Mouse (Mus musculus): ENCODE results near the gene B3gnt2.

The B3gnt2 gene

DNA sequence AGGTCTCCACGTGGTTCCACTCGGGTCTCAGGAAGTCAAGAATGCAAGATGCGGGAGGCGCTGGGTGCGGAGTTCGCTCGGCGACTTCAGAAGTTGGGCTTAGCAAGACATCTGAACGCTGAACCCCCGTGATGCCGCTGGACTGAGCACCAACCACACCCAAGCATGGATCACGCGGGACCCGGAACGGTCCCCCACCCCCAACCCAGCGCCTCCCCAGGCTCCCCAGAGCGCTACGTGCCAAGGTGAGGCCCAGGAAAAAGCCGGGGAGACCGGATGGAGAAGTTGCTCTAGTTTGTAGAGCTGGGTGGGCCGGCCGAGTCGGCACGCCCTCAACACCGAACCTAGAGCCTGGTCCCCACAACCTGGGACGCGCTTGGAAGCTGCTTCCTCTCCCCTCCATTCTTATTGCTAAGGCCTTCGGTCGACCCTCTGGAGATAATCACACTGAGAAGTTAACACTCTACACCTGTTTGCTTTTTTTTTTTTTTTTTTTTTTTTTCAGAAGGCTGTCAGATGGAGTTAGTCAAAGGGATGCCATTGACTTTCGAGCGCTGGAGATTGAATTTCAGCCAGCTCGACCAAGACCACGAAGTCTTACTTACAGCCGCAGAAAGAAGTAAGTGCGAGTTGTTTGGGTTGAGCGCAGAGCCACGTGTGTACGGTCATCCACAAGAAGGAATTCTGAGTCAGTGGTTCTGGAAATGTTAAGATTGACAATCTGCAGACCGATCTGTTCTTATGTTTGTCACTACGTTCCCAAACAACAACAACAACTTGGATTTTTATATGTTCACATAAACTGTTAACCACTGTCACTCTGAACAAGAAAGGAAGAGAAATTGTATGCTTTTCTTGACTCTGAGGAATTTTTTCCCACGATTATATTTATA lies at the start of gene B3gnt2:
TSS of gene B3gnt2 (minus strand) at position 627 of the 893 bp plus-strand sequence.
- DNase-seq = no peak

DNA sequence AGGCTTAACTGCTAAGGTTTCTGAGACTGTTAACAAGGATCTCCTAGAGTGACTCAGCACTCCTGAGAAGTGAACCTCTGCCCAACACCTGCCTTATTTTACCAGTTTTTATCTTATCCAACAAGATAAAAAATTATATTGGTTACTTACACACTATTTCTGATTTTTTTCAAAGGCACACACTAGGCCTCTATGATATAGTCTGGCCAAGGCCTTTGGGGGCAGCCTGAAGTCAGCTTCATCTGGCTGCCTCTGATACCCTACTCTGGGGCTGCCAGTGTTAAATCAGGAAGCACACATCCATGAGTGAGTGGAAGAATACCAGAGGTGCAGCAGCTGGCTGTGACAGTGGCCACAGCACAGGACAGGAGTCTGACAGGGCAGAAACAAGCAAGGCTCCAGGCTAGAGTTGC lies 45.7 kb upstream of the B3gnt2 start:
- DNase-seq = no peak

DNA sequence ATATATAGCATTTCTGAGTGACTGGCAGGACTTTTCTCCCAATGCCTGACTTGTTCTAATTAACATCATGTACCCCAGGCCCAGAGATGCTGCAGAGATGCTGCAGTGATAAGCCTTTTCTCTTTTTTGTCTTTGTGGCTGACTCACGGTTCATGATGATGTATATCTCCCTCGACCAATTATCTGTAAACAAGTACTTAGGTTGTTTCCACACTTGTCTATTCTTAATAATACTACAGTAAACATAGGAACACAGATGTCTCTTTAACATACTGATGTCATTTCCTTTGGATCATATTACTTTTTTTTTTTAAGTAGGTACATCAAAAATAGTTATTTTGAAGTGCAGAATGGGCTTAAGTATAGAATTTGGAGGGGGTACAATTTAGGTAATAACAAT lies 42.2 kb upstream of the B3gnt2 start:
- DNase-seq = no peak

DNA sequence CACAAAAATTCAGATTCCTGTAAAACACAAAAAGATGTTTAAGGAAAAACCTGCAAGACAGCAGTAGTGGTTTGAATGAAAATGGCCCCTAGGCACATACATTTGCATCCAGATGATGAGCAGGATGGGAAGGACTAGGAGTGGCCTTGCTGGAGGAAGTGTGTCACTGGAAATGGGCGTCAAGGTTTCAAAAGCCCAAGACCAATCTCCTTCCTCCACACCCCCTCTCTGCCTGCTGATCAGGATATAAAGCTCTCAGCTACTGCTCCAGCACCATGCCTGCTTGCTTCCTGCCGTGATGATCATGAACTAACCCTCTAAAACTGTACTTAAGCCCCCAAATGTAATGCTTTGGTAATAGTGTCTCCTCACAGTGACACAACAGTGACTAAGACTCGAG lies 39.3 kb upstream of the B3gnt2 start:
- DNase-seq = no peak

DNA sequence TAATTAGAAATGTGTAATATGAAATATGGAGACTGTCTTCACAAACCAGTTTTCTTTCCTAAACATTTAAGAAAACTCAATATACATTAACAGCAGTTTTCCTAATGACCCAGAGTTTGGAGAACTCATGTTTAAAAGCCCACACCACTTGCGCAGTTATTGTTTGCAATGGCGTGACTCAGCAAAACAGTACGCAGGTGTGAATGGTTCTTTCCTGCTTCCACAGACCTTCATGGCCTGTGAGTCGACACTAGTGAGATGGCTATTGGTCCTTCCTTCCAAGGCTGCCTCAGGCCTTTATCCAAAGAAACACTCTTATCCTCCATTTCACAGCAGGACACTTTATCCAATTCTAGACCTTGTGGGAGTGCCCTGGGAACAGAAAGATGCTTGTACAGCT lies 36.9 kb upstream of the B3gnt2 start:
- no peak for DNase-seq

DNA sequence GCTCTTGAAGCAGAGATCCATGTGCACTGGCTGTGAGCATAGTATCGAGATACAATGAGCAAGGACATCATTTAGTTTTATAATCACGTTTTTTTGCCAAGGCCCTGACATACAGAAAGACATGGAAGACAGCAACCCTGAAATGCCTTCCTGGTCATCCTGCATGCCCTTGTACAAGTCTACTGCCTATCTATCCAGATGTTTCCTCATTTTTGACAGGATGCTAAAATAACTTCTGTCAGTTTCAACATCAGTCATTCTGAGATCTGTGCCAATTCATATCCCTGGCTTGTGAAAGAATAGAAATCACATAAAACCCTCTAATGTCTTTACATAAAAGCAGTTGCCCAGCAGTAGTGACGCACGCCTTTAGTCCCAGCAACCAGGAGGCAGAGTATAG lies 36.4 kb upstream of the B3gnt2 start:
- no peak for DNase-seq

DNA sequence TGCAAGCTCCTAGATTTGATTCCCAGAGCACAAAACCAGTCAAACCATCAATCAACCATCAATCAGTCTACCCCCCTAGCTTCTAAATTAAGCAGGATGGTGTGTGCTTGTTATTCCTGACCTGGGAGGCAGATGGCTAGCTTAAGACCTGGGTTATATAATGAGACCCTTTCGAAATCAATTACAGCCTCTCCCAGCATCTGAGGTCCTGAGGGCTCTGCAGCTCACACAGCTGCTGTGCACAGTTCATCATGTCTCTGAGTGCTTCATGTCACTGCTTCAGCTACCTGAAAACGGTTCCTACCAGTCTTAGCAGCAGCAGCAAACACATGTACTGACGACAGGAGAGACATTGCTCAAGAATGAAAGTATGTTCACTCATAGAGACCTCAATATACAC lies 32.3 kb upstream of the B3gnt2 start:
- no peak for DNase-seq

DNA sequence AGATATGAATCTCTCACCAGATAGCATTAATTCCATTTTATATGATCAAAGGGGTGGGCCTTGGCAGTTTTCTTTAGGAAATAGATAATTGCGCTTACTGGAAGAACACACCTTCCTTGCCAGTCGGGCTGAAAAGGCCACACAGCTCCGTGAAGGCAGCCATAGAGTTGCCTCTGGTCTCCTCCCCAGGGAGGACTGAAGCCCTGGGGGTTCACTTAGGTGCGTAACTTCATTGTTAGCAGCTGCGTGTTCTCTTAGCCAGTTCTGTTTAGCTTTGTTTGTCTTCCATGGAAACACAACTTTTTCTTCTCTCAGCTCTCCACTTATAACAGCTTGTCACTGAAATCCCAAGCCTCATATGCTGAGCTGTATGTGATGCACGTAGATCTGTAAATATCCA lies 31.7 kb upstream of the B3gnt2 start:
- no peak for DNase-seq

DNA sequence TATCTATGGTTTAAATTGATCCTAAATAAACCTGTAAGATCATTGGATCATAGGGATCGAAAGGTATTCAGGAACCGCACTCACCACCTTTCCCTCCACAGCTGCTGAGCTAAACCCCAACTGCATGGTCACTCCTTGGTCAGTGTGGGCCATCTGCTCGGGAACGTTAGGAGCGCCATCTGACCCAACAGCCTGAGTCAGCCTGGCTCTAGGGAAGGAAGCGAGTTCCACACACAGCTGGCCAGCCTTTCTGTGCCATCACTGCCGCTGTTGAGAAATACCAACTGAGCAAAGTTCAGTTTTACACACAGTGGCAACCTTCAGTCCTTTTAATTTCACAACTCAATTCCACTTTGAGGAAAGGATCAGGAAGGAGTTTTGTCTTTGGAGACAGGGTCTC lies 31.1 kb upstream of the B3gnt2 start:
- DNase-seq = no peak

DNA sequence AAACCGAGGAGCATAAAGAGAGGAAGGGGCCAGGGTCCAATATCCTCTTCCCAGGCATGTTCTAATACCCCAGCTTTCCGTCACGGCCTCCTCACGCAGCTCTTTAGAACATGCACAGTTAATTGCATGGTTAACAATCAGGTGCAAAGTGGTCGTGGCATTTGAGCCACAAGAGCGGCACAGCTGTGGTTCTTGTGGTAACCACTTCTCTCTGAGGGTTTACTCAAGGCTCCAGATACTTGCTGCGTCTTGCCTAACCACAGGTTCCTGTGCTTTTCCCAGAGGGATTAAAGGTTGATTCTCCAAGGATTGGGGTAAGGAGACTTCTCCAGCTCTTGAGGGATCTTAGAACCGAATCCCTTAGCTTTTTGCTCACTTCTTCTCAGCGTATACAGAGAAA lies 30.5 kb upstream of the B3gnt2 start:
- no peak for DNase-seq

DNA sequence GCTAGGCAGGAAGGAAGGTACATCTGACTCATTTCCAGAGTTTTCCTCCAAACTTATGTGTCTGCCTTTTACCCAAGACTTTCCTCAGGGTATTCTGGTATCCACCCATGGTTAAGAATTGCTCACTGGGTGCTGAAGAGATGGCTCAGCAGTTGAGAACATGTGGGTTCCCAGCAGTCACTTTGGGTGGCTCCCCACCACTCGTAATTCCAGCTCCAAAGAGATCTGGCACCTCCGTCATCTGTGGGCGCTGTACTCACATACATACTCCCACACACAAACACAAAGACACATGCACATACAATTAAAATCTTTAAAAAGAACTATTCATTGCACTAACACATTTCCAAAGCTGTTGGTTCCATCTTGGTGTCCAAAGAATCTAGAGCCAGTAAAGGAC lies 28.5 kb upstream of the B3gnt2 start:
- no peak for DNase-seq

DNA sequence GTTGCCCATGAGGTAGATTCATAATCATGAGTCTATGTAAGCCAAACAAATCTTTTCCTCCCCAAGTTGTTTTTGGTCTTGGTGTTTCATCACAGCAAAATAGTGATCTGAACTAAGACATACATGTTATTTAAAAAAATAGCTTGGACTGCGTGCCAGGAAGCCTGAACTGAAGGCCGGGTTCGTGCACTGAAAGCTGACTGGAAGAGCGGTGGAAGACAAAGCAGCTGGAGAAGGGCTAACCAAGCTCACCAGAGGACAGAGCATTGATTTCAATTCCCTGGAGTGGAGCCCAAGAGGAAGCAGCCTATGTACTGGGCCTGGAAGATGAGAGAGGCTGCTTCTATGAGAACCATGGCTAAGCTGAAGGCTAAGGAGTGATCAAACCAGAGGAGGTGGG lies 26.2 kb upstream of the B3gnt2 start:
- DNase-seq = no peak

DNA sequence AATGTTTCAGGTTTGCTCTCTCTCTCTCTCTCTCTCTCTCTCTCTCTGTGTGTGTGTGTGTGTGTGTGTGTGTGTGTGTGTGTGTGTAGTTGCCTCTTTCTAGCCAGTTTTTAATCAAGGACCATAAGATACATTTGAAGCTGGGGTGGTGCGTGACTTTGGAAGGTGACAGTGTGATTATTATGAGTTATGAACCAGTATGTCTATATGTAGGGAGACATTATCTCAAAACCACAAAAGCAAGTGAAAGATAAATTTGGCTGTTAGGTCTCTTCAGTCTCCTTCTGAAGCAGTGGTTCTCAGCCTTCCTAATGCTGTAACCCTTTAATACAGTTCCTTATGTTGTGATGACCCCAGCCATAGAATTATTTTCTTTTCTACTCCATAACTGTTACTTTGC lies 24.6 kb upstream of the B3gnt2 start:
- DNase-seq = no peak

DNA sequence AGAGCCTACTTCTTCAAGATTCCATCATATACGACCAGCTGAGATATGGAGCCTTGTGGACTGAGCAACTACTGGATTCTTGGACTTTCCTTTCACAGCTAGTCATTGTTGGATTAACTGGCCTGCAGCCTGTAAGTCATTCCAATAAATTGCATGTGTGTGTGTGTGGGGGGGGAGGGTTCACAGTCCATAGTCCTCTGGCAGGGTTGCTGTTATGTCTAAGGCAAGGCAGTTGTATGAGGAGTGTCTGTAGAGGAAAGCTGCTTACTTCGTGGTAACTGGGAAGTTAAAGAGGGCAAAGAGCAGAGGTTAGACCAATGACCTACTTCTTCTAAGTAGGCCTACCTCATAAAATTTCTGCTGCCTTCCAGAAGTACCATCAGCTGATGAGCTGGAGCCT lies 22.9 kb upstream of the B3gnt2 start:
- no peak for DNase-seq

DNA sequence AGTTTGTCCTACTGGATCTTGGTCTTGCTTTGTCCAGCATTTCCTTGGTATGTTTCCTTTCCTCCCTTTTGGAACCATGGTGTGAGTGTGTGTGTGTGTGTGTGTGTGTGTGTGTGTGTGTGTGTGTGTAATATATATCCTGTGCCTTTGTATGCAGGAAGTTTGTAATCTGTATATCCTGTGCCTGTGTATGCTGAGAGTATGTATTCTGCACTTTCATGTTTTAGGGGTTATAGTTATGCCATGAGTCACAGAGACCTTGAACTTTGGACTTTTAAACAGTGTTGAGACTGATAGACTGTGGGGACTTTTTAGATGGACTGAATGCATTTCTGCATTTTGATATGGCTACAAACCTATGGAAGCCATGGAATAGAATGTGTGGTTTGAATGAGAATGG lies 22.2 kb upstream of the B3gnt2 start:
- DNase-seq = no peak

DNA sequence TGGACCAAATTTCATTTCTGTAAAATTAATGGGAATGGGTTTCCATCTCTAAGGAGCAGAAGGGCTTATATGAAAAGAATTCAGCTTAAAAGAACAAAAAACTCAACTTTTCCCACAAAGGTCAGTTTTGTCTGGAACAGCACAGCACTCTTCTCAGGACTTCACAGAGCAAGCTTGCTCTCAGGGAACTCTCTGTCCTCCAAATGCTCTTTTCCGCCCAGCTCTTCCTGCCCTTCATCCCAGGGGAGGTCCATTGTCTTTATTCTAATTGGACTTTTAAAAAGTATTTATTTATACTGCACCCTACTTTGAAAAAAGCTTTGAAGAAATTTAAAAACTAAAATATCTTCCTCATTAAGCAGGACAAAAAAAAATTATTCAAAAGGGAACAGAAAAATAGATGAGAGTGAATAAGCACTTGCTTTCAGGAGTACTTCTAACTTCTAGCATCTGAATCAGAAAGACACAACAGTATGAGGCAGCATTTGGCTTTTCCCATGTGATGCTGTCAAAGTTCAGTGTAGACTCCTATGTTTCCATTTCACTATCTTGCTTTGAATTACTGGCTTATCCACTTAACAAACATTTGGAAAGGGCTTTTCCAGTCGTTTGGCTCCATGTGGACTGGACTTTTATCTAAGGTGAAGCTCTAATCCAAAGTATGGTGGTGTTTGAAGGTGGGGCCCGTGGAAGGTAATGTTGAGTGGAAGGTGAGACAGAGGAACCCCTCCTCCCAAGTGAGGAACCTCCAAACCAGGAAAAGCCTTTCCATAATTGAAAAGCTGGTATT lies 19.8 kb upstream of the B3gnt2 start:
- no peak for DNase-seq

DNA sequence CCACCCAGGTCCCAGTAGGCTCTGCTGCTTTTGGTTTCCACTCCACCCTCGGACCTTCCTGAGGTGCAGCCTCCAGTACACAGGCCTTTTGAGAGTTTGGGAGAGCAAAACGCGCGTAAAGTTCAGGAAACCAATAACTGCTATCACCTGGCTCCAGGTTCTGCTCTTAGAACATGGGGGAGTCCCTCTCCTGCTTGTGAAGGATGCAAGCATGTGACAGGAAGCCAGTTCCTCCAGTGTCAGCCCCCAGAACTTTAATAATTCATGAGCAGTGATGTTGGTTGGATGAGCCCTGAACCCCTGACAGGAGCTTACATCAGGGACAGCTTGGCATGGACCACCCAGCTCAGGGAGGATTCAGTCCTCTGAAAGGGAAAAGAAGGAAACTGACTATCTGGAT lies 18.9 kb upstream of the B3gnt2 start:
- no peak for DNase-seq

DNA sequence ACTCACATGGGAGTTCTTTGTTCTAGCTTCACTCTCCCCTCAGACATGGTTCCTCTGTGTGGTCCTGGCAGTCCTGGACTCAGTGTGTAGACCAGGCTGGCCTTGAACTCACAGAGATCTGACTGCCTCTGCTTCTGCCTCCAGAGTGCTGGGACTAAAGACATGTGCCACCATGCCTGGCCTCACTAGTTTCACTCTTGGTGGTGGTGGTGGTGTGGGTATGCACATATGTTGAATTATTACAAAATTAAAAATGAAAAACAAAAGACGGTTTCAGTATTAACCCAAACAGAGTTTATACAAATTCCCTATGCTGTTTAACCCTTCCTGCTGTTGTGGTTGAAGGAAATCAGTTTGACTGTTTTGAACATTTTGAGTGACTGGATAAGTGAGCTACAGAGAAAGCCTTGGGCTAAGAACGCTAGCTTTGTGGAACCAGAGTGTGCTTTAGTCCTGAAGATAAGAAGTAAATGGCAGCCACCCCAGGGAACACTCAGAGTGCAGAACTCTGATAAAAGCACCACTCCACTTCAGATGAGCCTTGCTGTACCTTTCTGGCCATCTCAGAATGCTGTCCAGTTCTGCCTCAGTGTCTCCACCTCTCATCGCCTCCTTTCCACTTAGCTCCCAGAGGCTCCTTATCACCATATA lies 16.0 kb upstream of the B3gnt2 start:
- no peak for DNase-seq

DNA sequence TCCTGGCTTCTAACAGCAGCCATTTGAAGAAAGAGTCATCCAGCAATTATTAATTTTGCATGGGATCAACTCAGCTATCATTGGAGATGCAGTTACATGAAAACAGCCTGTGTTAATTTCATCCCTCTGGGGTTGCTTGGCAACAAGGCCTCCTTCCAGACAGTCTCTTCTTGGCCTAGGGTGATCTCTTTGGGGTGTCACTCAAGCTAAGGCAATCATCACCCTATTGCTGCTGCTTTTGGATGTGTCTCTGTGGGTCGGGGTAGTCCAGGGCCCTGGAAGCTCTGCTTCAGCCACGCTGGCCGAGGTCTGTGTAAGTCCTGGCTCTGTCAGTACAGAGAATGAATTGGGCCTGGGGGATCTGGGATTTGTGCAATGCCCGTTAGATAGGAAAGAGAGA lies 14.5 kb upstream of the B3gnt2 start:
- no peak for DNase-seq

DNA sequence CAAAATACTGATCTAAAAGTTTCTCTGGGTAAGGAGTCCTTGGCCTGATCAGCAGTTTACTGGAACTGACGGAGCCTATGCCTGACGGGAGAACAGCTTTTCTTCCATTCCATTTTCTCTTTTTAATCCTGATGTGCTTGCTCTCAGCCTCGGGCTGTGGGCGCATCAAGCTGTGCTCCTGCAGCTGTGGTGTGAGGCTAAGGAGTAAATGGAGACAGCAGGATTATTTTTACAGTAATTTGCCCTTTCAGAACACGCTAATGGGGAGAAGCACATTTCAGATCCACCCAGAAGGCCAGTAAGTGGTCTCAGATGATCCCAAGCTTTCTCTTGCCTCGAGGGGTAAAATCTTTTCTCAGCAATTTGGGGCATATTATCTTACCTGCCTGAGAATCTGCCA lies 14.0 kb upstream of the B3gnt2 start:
- no peak for DNase-seq

DNA sequence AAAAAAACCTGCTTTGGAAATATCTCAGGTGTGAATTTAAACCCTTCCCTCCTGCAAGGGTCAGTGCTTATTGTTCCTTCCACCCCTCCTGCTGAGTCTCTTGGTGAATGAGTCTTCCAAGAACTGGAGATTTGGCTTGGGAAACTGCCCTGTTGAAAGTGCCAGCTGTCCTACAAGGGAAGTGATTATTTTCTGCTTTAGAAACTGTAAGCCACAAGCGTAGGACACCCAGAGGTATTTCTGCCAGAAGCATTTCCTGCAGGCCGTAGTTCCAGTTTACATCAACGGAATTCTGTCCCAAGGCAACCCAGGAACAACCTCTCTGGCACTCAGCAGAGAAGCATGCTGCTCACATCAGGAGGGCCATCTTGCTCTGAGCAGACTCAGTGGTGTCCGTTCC lies 12.6 kb upstream of the B3gnt2 start:
- DNase-seq = peak; percentile 53 to 66

DNA sequence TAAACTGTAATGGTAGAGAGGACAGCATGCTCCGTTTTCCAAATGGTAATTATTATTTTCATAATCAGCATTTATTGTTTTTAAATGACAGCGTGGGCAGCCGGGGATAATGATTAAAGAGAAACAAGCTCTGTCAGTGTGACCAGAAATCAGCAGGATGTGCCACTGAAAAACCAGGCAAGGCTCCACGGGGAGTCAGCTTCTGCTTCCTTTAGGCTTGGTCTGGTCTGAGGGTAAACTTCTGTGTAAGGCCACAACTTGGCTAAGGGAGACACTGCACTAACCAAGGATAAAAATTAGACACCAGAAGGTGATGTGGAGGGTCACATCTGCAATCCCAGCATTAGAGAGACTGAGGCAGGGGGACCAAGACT lies 11.5 kb upstream of the B3gnt2 start:
- no peak for DNase-seq

DNA sequence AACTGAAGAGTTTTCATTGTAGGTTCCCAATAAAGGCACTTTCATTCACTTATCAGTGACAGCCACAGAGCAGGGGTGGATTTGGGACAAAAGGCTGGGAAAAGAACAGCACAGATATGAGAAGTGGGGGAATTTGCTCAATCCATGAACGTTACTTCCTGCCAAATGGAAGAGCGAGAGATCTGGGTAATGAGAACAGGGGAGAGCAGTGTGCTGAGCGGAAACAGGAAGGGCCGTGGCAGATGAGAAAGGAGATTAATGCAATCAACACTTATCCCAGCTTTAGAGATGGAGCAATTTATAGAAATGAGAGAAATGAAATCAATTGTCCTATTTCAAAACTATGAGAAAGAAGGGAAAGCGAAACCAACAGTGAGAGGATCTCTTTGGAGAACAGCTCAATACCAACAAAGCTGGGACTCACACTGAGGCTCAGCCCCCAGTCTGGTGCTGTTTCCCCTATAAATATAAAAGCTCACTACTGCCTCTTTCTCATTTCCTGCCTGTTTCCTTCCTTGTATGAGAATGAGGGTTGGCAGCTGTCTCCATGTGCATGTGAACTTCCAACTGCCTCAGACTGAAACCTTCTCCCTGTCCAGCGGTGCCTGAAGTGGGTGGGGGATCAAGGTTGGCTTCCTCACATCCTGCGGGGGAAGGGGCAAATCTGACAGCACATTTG lies 11.0 kb upstream of the B3gnt2 start:
- no peak for DNase-seq
